Mouse (Mus musculus): ENCODE measurements around the gene Ky.

Ky gene

GRCm38 (mm10) chr9:102505700-102506585 is at the start of gene Ky:
TSS of gene Ky (plus strand) at chr9:102505750.
- in situ Hi-C loops (cut with MboI; ENCODE audit: low sequenced_read_pairs) = no loop called here

- in situ Hi-C loops (cut with MboI; ENCODE audit: low sequenced_read_pairs) = no loop called here
Measured at GRCm38 (mm10) chr9:102462251-102462650, 43.3 kb upstream of the Ky start.

GRCm38 (mm10) chr9:102465044-102465443 is 40.5 kb upstream of the Ky start:
- in situ Hi-C loops (cut with MboI; ENCODE audit: low sequenced_read_pairs) = no loop called here

- in situ Hi-C loops (cut with MboI; ENCODE audit: low sequenced_read_pairs) = no loop called here
Measured at GRCm38 (mm10) chr9:102465726-102466125, 39.8 kb upstream of the Ky start.

GRCm38 (mm10) chr9:102470076-102470819 is 35.3 kb upstream of the Ky start:
- in situ Hi-C loops (cut with MboI; ENCODE audit: low sequenced_read_pairs) = no loop called here

GRCm38 (mm10) chr9:102477767-102478450 is 27.6 kb upstream of the Ky start:
- in situ Hi-C loops (cut with MboI; ENCODE audit: low sequenced_read_pairs) = no loop called here

GRCm38 (mm10) chr9:102478451-102478835 is 27.1 kb upstream of the Ky start:
- in situ Hi-C loops (cut with MboI; ENCODE audit: low sequenced_read_pairs) = no loop called here

GRCm38 (mm10) chr9:102479022-102479421 is 26.5 kb upstream of the Ky start:
- in situ Hi-C loops (cut with MboI; ENCODE audit: low sequenced_read_pairs) = no loop called here

GRCm38 (mm10) chr9:102492031-102492795 is 13.3 kb upstream of the Ky start:
- in situ Hi-C loops (cut with MboI; ENCODE audit: low sequenced_read_pairs) = no loop called here

- in situ Hi-C loops (cut with MboI; ENCODE audit: low sequenced_read_pairs) = no loop called here
Measured at GRCm38 (mm10) chr9:102493044-102493443, 12.5 kb upstream of the Ky start.

- in situ Hi-C loops (cut with MboI; ENCODE audit: low sequenced_read_pairs) = no loop called here
Measured at GRCm38 (mm10) chr9:102493916-102494315, 11.6 kb upstream of the Ky start.

GRCm38 (mm10) chr9:102494454-102494853 is 11.1 kb upstream of the Ky start:
- in situ Hi-C loops (cut with MboI; ENCODE audit: low sequenced_read_pairs) = no loop called here

GRCm38 (mm10) chr9:102495266-102495665 is 10.3 kb upstream of the Ky start:
- in situ Hi-C loops (cut with MboI; ENCODE audit: low sequenced_read_pairs) = no loop called here

GRCm38 (mm10) chr9:102496481-102497041 is 9.0 kb upstream of the Ky start:
- in situ Hi-C loops (cut with MboI; ENCODE audit: low sequenced_read_pairs) = no loop called here

GRCm38 (mm10) chr9:102497089-102497690 is 8.4 kb upstream of the Ky start:
- in situ Hi-C loops (cut with MboI; ENCODE audit: low sequenced_read_pairs) = no loop called here

GRCm38 (mm10) chr9:102497833-102498430 is 7.6 kb upstream of the Ky start:
- in situ Hi-C loops (cut with MboI; ENCODE audit: low sequenced_read_pairs) = no loop called here

- in situ Hi-C loops (cut with MboI; ENCODE audit: low sequenced_read_pairs) = no loop called here
Measured at GRCm38 (mm10) chr9:102498701-102499100, 6.8 kb upstream of the Ky start.

- in situ Hi-C loops (cut with MboI; ENCODE audit: low sequenced_read_pairs) = no loop called here
Measured at GRCm38 (mm10) chr9:102499266-102499665, 6.3 kb upstream of the Ky start.

- in situ Hi-C loops (cut with MboI; ENCODE audit: low sequenced_read_pairs) = no loop called here
Measured at GRCm38 (mm10) chr9:102499746-102500145, 5.8 kb upstream of the Ky start.

- in situ Hi-C loops (cut with MboI; ENCODE audit: low sequenced_read_pairs) = no loop called here
Measured at GRCm38 (mm10) chr9:102501113-102501512, 4.4 kb upstream of the Ky start.

All from CH12F3 (cell line).